Mouse (Mus musculus) ES-Bruce4 (cell line): Measurements from ENCODE around the gene Dnpep. TPM values are rescaled to one million over a fixed set of nuclear protein-coding genes. Genes with fewer than 3 reads are reported as not detected.
A peak's percentile ranks its signal among the peaks of the same experiment; 100 is the strongest.

Source experiments
- H3K27ac ChIP-seq: 2 replicates; pipeline ENCODE4 v1.5.1; 2012; ENCODE audit warnings: low read length, inconsistent platforms; ENCODE audit not compliant: insufficient read depth
- H3K27me3 ChIP-seq: 2 replicates; pipeline ENCODE4 v1.6.1; 2012; ENCODE audit warnings: mild to moderate bottlenecking, low read length, inconsistent platforms; ENCODE audit not compliant: control insufficient read depth, poor library complexity, insufficient read depth, severe bottlenecking
- H3K36me3 ChIP-seq: 2 replicates; pipeline ENCODE4 v1.6.1; 2012; ENCODE audit warnings: inconsistent platforms, mild to moderate bottlenecking, low read length, moderate library complexity; ENCODE audit not compliant: control insufficient read depth, poor library complexity, insufficient read depth, severe bottlenecking
- H3K4me1 ChIP-seq: one replicate; pipeline ENCODE4 v1.8.1; 2011; ENCODE audit warnings: low read length; ENCODE audit not compliant: control insufficient read depth, insufficient read depth
- H3K4me3 ChIP-seq: 2 replicates; pipeline ENCODE4 v1.5.1; 2011; ENCODE audit warnings: low read depth, mild to moderate bottlenecking, low read length
- H3K9ac ChIP-seq: 2 replicates; pipeline ENCODE4 v1.6.1; 2012; ENCODE audit warnings: low read depth, mild to moderate bottlenecking, inconsistent platforms; ENCODE audit not compliant: poor library complexity, severe bottlenecking
- H3K9me3 ChIP-seq: replicated peaks from 2 replicates; pipeline ENCODE4 v1.6.1; 2012; ENCODE audit warnings: mild to moderate bottlenecking, low read length, inconsistent platforms; ENCODE audit not compliant: control insufficient read depth, poor library complexity, insufficient read depth, severe bottlenecking
- CTCF ChIP-seq: IDR thresholded peaks from one replicate; pipeline ENCODE4 v1.8.1; 2011; ENCODE audit warnings: low read depth, low read length
- EP300 ChIP-seq: IDR thresholded peaks from 2 replicates; pipeline ENCODE4 v1.6.1; 2011; ENCODE audit warnings: low read depth, low read length; ENCODE audit not compliant: insufficient read depth
- POLR2A ChIP-seq: IDR thresholded peaks from one replicate; pipeline ENCODE4 v1.8.1; 2011; ENCODE audit warnings: low read length; ENCODE audit not compliant: insufficient read depth
- polyA plus RNA-seq: library from polyadenylated mRNA; stranded (reverse); fragments of >200 nt; gene quantifications from 2 replicates; pipeline ENCODE4 v1.2.4, GENCODE M21; 2011; ENCODE audit warnings: low read depth; ENCODE audit not compliant: missing spikeins, insufficient read depth, insufficient read length

Gene Dnpep
- polyA plus RNA-seq, 1 experiment = 104 TPM

DNA sequence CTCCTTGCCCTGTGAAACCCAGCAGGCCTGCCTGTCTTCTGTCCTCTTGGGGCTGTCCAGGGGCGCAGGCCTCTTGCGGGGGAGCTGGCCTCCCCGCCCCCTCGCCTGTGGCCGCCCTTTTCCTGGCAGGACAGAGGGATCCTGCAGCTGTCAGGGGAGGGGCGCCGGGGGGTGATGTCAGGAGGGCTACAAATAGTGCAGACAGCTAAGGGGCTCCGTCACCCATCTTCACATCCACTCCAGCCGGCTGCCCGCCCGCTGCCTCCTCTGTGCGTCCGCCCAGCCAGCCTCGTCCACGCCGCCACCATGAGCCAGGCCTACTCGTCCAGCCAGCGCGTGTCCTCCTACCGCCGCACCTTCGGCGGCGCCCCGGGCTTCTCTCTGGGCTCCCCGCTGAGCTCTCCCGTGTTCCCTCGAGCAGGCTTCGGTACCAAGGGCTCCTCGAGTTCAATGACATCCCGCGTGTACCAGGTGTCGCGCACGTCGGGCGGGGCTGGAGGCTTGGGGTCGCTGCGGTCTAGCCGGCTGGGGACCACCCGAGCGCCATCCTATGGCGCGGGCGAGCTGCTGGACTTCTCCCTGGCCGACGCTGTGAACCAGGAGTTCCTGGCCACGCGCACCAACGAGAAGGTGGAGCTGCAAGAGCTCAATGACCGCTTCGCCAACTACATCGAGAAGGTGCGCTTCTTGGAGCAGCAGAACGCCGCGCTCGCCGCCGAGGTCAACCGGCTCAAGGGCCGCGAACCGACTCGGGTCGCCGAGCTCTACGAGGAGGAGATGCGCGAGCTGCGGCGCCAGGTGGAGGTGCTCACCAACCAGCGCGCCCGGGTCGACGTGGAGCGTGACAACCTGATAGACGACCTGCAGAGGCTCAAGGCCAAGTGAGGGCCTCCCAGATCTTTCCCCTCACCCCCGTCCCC lies 42.6 kb upstream of the Dnpep start, which contains the start of gene Des:
TSS of gene Des (plus strand) at position 218 of the 920 bp plus-strand sequence.
- Histone ChIP-seq H3K27ac (no peak within 1 kb of the TSS), H3K27me3 (no peaks in the 10 kb centered on the region)
- TF ChIP-seq EP300 = no peak
- no peak for TF ChIP-seq CTCF
- no peak for TF ChIP-seq POLR2A

DNA sequence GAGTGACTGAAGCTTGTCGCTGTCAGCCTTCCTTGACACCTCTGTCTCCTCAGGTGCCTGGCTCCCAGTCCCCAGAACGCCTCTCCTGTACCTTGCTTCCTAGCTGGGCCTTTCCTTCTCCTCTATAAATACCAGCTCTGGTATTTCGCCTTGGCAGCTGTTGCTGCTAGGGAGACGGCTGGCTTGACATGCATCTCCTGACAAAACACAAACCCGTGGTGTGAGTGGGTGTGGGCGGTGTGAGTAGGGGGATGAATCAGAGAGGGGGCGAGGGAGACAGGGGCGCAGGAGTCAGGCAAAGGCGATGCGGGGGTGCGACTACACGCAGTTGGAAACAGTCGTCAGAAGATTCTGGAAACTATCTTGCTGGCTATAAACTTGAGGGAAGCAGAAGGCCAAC lies 41.6 kb upstream of the Dnpep start:
- TF ChIP-seq CTCF (no peak), EP300 (no peak), POLR2A (no peak)
- Histone ChIP-seq H3K36me3 (no peaks in the 10 kb centered on the region), H3K9ac (no peak overlapping the region), H3K27me3 (no peaks in the 10 kb centered on the region), H3K9me3 (no peaks in the 10 kb centered on the region), H3K4me1 (peaks cover 3% of the 10 kb centered on the region), H3K4me3 (no peak overlapping the region), H3K27ac (no peak overlapping the region)

More for the DNA sequence above, 42.6 kb upstream of the Dnpep start, which contains the start of gene Des:
- H3K4me3 ChIP-seq = peak within 1 kb of the TSS; percentile 53
- peak within 1 kb of the TSS; percentile 31 for H3K9ac ChIP-seq
- H3K36me3 ChIP-seq = no peaks in the 10 kb centered on the region
- H3K9me3 ChIP-seq = no peaks in the 10 kb centered on the region
- peaks cover 3% of the 10 kb centered on the region for H3K4me1 ChIP-seq

- Histone ChIP-seq H3K36me3 (no peaks in the 10 kb centered on the region), H3K9ac (no peak overlapping the region), H3K27ac (no peak overlapping the region), H3K27me3 (no peaks in the 10 kb centered on the region), H3K4me3 (no peak overlapping the region), H3K4me1 (peaks cover 3% of the 10 kb centered on the region), H3K9me3 (no peaks in the 10 kb centered on the region)
- TF ChIP-seq CTCF = no peak
- no peak for TF ChIP-seq EP300
- TF ChIP-seq POLR2A = no peak
Measured at GRCm38 (mm10) chr1:75358009-75358408, 40.2 kb upstream of the Dnpep start.

- Histone ChIP-seq H3K9ac (no peak overlapping the region), H3K4me1 (peaks cover 3% of the 10 kb centered on the region), H3K27ac (no peak overlapping the region), H3K4me3 (no peak overlapping the region), H3K36me3 (no peaks in the 10 kb centered on the region), H3K9me3 (no peaks in the 10 kb centered on the region), H3K27me3 (no peaks in the 10 kb centered on the region)
- TF ChIP-seq EP300 (no peak), POLR2A (no peak), CTCF (no peak)
Measured at GRCm38 (mm10) chr1:75357261-75357660, 39.5 kb upstream of the Dnpep start.

DNA sequence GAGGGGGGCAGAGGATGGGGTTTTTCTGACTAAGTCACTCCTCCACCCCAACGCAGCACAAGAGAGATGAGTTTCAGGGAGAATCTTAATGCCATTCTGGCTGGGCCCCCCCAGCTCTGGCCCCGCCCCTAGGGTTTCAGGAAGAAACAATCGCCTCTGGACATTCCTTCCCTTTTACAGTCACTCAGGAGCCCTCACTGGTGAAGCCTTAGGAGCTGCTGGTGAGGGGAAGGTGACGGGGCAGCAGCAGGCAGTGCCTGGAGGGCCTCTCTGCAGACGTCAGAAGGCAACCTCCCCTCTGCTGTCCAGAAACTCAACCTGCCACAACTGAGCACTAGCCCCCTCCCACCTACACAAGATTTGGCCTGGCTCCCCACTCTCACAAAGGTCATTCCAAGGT lies 31.5 kb upstream of the Dnpep start:
- Histone ChIP-seq H3K36me3 (no peaks in the 10 kb centered on the region), H3K4me3 (no peak overlapping the region), H3K9ac (no peak overlapping the region), H3K4me1 (peaks cover 9% of the 10 kb centered on the region), H3K9me3 (no peaks in the 10 kb centered on the region), H3K27ac (no peak overlapping the region), H3K27me3 (no peaks in the 10 kb centered on the region)
- TF ChIP-seq CTCF (no peak), POLR2A (no peak), EP300 (no peak)

- no peak overlapping the region for H3K9ac ChIP-seq
- no peak overlapping the region for H3K4me3 ChIP-seq
- no peaks in the 10 kb centered on the region for H3K9me3 ChIP-seq
- no peaks in the 10 kb centered on the region for H3K36me3 ChIP-seq
- H3K27ac ChIP-seq = no peak overlapping the region
- H3K27me3 ChIP-seq = no peaks in the 10 kb centered on the region
- TF ChIP-seq POLR2A (no peak), EP300 (no peak), CTCF (no peak)
- peaks cover 11% of the 10 kb centered on the region for H3K4me1 ChIP-seq
Measured at GRCm38 (mm10) chr1:75347279-75347678, 29.5 kb upstream of the Dnpep start.
